ENCODE assay signal across 8 mouse cellular contexts in the genomic region with DNA sequence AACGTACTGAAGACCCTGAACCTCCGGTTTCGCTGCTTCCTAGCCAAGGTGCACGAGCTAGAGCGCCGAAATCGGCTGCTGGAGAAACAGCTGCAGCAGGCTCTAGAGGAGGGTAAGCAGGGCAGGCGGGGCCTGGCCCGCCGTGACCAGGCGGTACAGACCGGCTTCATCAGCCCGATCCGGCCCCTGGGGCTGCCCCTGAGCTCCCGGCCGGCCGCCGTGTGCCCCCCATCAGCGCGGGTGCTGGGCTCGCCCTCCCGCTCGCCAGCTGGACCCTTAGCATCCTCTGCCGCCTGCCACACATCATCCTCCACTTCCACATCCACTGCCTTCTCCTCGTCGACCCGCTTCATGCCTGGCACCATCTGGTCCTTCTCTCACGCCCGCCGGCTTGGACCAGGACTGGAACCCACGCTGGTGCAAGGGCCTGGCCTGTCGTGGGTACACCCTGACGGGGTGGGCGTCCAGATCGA. TPM values are rescaled to one million over a fixed set of nuclear protein-coding genes. Genes with fewer than 3 reads are reported as not detected.
DNase-seq lines count a peak whose midpoint lies in the region; ATAC-seq lines count a peak whose summit lies in the region.

No protein-coding gene starts in this region.

- H3K27me3 ChIP-seq in forebrain, embryonic 16.5 days (replicated peaks; ENCODE audit: control insufficient read depth, insufficient read depth, low read length) = no peaks in the 10 kb centered on the region
- H3K27me3 ChIP-seq in limb, embryonic 15.5 days = no peaks in the 10 kb centered on the region
- no peaks in the 10 kb centered on the region for H3K27me3 ChIP-seq in neural tube, embryonic 15.5 days (replicated peaks)

- ATAC-seq in forebrain, embryonic 16.5 days = peak; percentile 59
- ATAC-seq in limb, embryonic 15.5 days (ENCODE audit: insufficient number of reproducible peaks, low FRiP score, low TSS enrichment, low read depth) = no peak
- ATAC-seq in neural tube, embryonic 15.5 days (ENCODE audit: low FRiP score) = peak; percentile 58

- H3K36me3 ChIP-seq in forebrain, embryonic 16.5 days (ENCODE audit: control insufficient read depth, insufficient read depth) = peaks cover 12% of the 10 kb centered on the region
- H3K36me3 ChIP-seq in limb, embryonic 15.5 days = peaks cover 45% of the 10 kb centered on the region
- H3K36me3 ChIP-seq in neural tube, embryonic 15.5 days = peaks cover 38% of the 10 kb centered on the region

- peaks cover 37% of the 10 kb centered on the region for H3K4me1 ChIP-seq in forebrain, embryonic 16.5 days (replicated peaks; ENCODE audit: control insufficient read depth, insufficient read depth, low read length)
- H3K4me1 ChIP-seq in limb, embryonic 15.5 days = peaks cover 48% of the 10 kb centered on the region
- H3K4me1 ChIP-seq in neural tube, embryonic 15.5 days = peaks cover 55% of the 10 kb centered on the region

- H3K4me3 ChIP-seq in forebrain, embryonic 16.5 days (replicated peaks; ENCODE audit: low read length) = peak overlapping the region; percentile 85
- H3K4me3 ChIP-seq in limb, embryonic 15.5 days = peak overlapping the region; percentile 70
- peak overlapping the region; percentile 80 for H3K4me3 ChIP-seq in neural tube, embryonic 15.5 days (replicated peaks)

- peak overlapping the region; percentile 95 for H3K4me2 ChIP-seq in forebrain, embryonic 16.5 days (ENCODE audit: low read length)
- peak overlapping the region; percentile 87 for H3K4me2 ChIP-seq in limb, embryonic 15.5 days
- peak overlapping the region; percentile 92 for H3K4me2 ChIP-seq in neural tube, embryonic 15.5 days

- H3K9ac ChIP-seq in forebrain, embryonic 16.5 days (replicated peaks; ENCODE audit: low read depth, low read length) = peak overlapping the region; percentile 93
- peak overlapping the region; percentile 69 for H3K9ac ChIP-seq in limb, embryonic 15.5 days
- peak overlapping the region; percentile 71 for H3K9ac ChIP-seq in neural tube, embryonic 15.5 days (replicated peaks)

- peak; percentile 48 for DNase-seq in cerebellum, adult 11 months
- no peak for DNase-seq in cerebellum, adult 8-10 months
- DNase-seq in spleen, adult 12 weeks (ENCODE audit: low spot score) = peak; percentile 32
- no peak for DNase-seq in spleen, adult 18-20 months
- no peak for DNase-seq in thymus, adult 18-20 months

- WGBS in forebrain, embryonic 16.5 days = under 1% methylated on average over 33 of the region's 35 CpGs
- 2% methylated on average over 33 of the region's 35 CpGs for WGBS in limb, embryonic 15.5 days
- WGBS in neural tube, embryonic 15.5 days = under 1% methylated on average over 34 of the region's 35 CpGs

- H3K9me3 ChIP-seq in forebrain, embryonic 16.5 days (ENCODE audit: control insufficient read depth, low read length) = no peaks in the 10 kb centered on the region
- H3K9me3 ChIP-seq in limb, embryonic 15.5 days = no peaks in the 10 kb centered on the region
- H3K9me3 ChIP-seq in neural tube, embryonic 15.5 days (replicated peaks) = no peaks in the 10 kb centered on the region

- peak overlapping the region; percentile 89 for H3K27ac ChIP-seq in forebrain, embryonic 16.5 days (ENCODE audit: low read length)
- H3K27ac ChIP-seq in limb, embryonic 15.5 days = peak overlapping the region; percentile 91
- H3K27ac ChIP-seq in neural tube, embryonic 15.5 days (replicated peaks) = peak overlapping the region; percentile 90

RNA-seq across cellular contexts. Expression of a gene that starts 0.5 kb away (rescaled TPM):
- 17.3 and 19.3 TPM in 2 replicates for polyA plus RNA-seq in forebrain, embryonic 16.5 days (2015; fragmentation: Nextera tagmentation; extraction: Ambion mirVana)
- polyA plus RNA-seq in limb, embryonic 15.5 days (2015; fragmentation: Nextera tagmentation; extraction: Ambion mirVana) = 26.6 and 46.8 TPM in 2 replicates
- polyA plus RNA-seq in neural tube, embryonic 15.5 days (2015; fragmentation: Nextera tagmentation; extraction: Ambion mirVana) = 20.1 and 24.6 TPM in 2 replicates

RNA-seq across cellular contexts. Expression of a gene that starts 13.8 kb away (rescaled TPM):
- 54.4 and 55.3 TPM in 2 replicates for polyA plus RNA-seq in forebrain, embryonic 16.5 days (2015; fragmentation: Nextera tagmentation; extraction: Ambion mirVana)
- 54.4 and 58.0 TPM in 2 replicates for polyA plus RNA-seq in limb, embryonic 15.5 days (2015; fragmentation: Nextera tagmentation; extraction: Ambion mirVana)
- 47.8 and 58.0 TPM in 2 replicates for polyA plus RNA-seq in neural tube, embryonic 15.5 days (2015; fragmentation: Nextera tagmentation; extraction: Ambion mirVana)

RNA-seq across cellular contexts. Expression of a gene that starts 20.8 kb away (rescaled TPM):
- 1,297 and 1,346 TPM in 2 replicates for polyA plus RNA-seq in forebrain, embryonic 16.5 days (2015; fragmentation: Nextera tagmentation; extraction: Ambion mirVana)
- 1,547 and 1,728 TPM in 2 replicates for polyA plus RNA-seq in limb, embryonic 15.5 days (2015; fragmentation: Nextera tagmentation; extraction: Ambion mirVana)
- 1,563 and 1,690 TPM in 2 replicates for polyA plus RNA-seq in neural tube, embryonic 15.5 days (2015; fragmentation: Nextera tagmentation; extraction: Ambion mirVana)

RNA-seq across cellular contexts. Expression of a gene that starts 46.0 kb away (rescaled TPM):
- 91.4 and 91.6 TPM in 2 replicates for polyA plus RNA-seq in forebrain, embryonic 16.5 days (2015; fragmentation: Nextera tagmentation; extraction: Ambion mirVana)
- polyA plus RNA-seq in limb, embryonic 15.5 days (2015; fragmentation: Nextera tagmentation; extraction: Ambion mirVana) = 86.4 and 87.0 TPM in 2 replicates
- polyA plus RNA-seq in neural tube, embryonic 15.5 days (2015; fragmentation: Nextera tagmentation; extraction: Ambion mirVana) = 38.2 and 56.6 TPM in 2 replicates

RNA-seq across cellular contexts. Expression of a gene that starts 46.1 kb away (rescaled TPM):
- polyA plus RNA-seq in forebrain, embryonic 16.5 days (2015; fragmentation: Nextera tagmentation; extraction: Ambion mirVana) = 137 and 140 TPM in 2 replicates
- polyA plus RNA-seq in limb, embryonic 15.5 days (2015; fragmentation: Nextera tagmentation; extraction: Ambion mirVana) = 210 and 220 TPM in 2 replicates
- 156 and 167 TPM in 2 replicates for polyA plus RNA-seq in neural tube, embryonic 15.5 days (2015; fragmentation: Nextera tagmentation; extraction: Ambion mirVana)

Comparison
In these comparisons a context has a peak if more than half of its experiments do, and no peak if none do; other contexts are left out.
1. DNase-seq: peak in cerebellum, adult 11 months (single experiment) and spleen, adult 12 weeks (single experiment); none in cerebellum, adult 8-10 months (single experiment), spleen, adult 18-20 months (0 of 2) and thymus, adult 18-20 months (0 of 2).
2. Peak in every context shown above with its lines, with median percentiles within 50 percentile points of each other: H3K27ac ChIP-seq, H3K4me2 ChIP-seq, H3K4me3 ChIP-seq and H3K9ac ChIP-seq.